Mouse (Mus musculus) stomach, embryonic 16.5 days (tissue): ENCODE measurements around the gene Clta. TPM values are rescaled to one million over a fixed set of nuclear protein-coding genes. Genes with fewer than 3 reads are reported as not detected.
"Not testable (repeated sequence)": the region's sequence is repeated elsewhere in the genome, so short reads cannot be mapped to it uniquely, and the experiment has no call there.

Source experiments
- ATAC-seq: fragments of 200-750 bp; cut with Nextera tagmentation; 2 replicates; pipeline ENCODE4 v1.8.0; 2017; ENCODE audit warnings: moderate number of reproducible peaks, moderate TSS enrichment; ENCODE audit not compliant: insufficient read depth, low FRiP score
- H3K27ac ChIP-seq: fragments of 300-500 bp; sonication (generic); 2 replicates; pipeline ENCODE4 v1.5.1; 2014; ENCODE audit warnings: low read length
- H3K27me3 ChIP-seq: fragments of 300-500 bp; sonication (generic); 2 replicates; pipeline ENCODE4 v1.6.1; 2014; ENCODE audit warnings: low read length, control low read depth, mixed read lengths; ENCODE audit not compliant: control insufficient read depth, insufficient read depth
- H3K36me3 ChIP-seq: fragments of 300-500 bp; sonication (generic); 2 replicates; pipeline ENCODE4 v1.6.1; 2014; ENCODE audit warnings: low read length; ENCODE audit not compliant: control insufficient read depth, insufficient read depth
- H3K4me1 ChIP-seq: fragments of 300-500 bp; sonication (generic); 2 replicates; pipeline ENCODE4 v1.6.1; 2014; ENCODE audit warnings: low read length, control low read depth, mixed read lengths; ENCODE audit not compliant: control insufficient read depth, insufficient read depth
- H3K4me2 ChIP-seq: fragments of 300-500 bp; sonication (generic); 2 replicates; pipeline ENCODE4 v1.6.1; 2014; ENCODE audit warnings: low read depth, low read length, mixed read lengths
- H3K4me3 ChIP-seq: fragments of 300-500 bp; sonication (generic); replicated peaks from 2 replicates; pipeline ENCODE4 v1.5.1; 2014; ENCODE audit warnings: mild to moderate bottlenecking, low read length
- H3K9ac ChIP-seq: fragments of 300-500 bp; sonication (generic); 2 replicates; pipeline ENCODE4 v1.6.1; 2014; ENCODE audit warnings: low read length
- H3K9me3 ChIP-seq: fragments of 300-500 bp; sonication (generic); replicated peaks from 2 replicates; pipeline ENCODE4 v1.6.1; 2016; ENCODE audit warnings: low read length, control low read depth; ENCODE audit not compliant: control insufficient read depth
- WGBS: fragments of 180-500 bp; shearing (Covaris S2); extraction: QIAGEN DNeasy Blood & Tissue Kit; methylation state at CpG from one replicate; pipeline ENCODE4 v1.1.7; 2014; 5-methylcytosine and 5-hydroxymethylcytosine counted together
- polyA plus RNA-seq: library from polyadenylated mRNA; unstranded; fragments of >200 nt; fragmentation: Nextera tagmentation; extraction: Ambion mirVana; gene quantifications from 2 replicates; pipeline ENCODE4 v1.2.1, GENCODE M21; 2015

The Clta gene
- polyA plus RNA-seq, 1 experiment from 2014 or later = 186 TPM

DNA sequence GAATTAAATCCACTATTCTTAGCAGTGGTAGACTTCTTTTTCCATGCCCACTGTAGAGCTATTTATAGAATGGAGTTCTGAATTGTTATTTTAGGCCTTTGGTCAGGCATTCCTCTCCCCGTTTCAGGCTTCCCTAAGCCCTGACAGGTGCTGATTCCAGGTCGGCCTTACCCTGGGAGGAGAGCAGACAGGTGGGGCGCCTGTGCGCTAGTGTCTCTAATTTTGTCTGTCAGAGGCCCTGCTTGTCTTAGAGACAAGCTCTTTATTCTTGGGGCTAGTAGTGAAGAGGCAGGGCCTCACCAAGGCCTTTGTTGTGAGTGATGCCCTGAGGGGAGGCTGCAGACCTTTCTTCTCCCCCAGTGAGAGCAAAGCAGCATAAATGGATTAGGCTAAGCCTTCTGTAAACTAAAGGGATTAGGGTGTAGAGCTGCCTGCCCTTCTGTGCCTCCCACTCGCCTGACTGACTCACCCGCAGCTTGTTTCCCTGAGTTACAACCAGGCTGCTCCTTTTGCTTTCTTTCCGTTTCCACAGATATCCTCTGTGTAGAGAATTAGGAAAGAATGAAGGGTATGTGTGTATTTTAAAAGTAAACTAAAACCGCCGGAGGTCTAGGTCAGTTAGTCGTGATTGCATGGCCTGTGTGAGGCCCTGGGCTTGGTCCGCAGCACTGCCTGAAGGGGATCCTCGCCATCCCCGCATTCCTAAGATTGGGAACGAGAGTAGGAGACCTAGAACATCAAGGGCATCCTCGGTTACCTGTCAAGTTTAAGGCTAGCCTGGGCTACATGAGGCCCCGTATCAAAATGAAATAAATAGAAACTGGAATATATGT is 24.3 kb downstream of the Clta start:
- no peak overlapping the region for H3K4me3 ChIP-seq
- WGBS = 31% methylated on average over 16 of the region's 16 CpGs
- peaks cover 13% of the 10 kb centered on the region; the same call in 1 of the 2 replicates for H3K4me1 ChIP-seq
- H3K9ac ChIP-seq = 0 out of 2 replicates have a peak overlapping the region, but pooled peaks have one; percentile 17
- H3K27ac ChIP-seq = peak overlapping the region; percentile 70; the same call in 1 of the 2 replicates
- no peaks in the 10 kb centered on the region for H3K27me3 ChIP-seq
- H3K36me3 ChIP-seq = peaks cover 34% of the 10 kb centered on the region
- H3K4me2 ChIP-seq = no peak overlapping the region
- no peaks in the 10 kb centered on the region for H3K9me3 ChIP-seq
- peak; percentile 89 for ATAC-seq

DNA sequence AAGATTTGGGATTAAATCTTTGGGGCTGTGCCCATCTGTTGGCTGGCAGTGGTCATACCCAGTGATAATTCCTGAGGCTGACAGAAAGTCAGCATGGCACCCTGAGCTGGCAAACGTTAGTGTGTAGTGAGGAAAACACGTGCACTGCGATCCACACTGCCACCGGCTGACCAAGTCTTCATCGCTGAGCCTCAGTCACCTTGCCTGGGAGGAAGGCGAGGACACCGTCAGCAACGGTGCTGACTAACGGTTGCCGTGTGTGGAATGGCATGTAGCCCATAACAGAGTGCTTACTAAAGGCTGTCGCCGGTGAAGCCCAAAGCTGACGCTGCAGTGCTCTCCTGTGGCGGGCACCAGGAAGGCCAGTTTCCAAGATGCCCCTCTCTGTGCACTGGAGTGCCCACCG is 25.4 kb downstream of the Clta start:
- H3K36me3 ChIP-seq = peaks cover 35% of the 10 kb centered on the region
- H3K4me3 ChIP-seq = no peak overlapping the region
- H3K9me3 ChIP-seq = no peaks in the 10 kb centered on the region
- 87% methylated on average over 15 of the region's 15 CpGs for WGBS
- no peak for ATAC-seq
- no peak overlapping the region for H3K27ac ChIP-seq
- H3K4me2 ChIP-seq = no peak overlapping the region
- H3K27me3 ChIP-seq = no peaks in the 10 kb centered on the region
- no peak overlapping the region for H3K9ac ChIP-seq
- H3K4me1 ChIP-seq = peaks cover 13% of the 10 kb centered on the region; the same call in 1 of the 2 replicates

GRCm38 (mm10) chr4:44031521-44031920 is 27.3 kb downstream of the Clta start:
- Histone ChIP-seq H3K27me3 (no peaks in the 10 kb centered on the region), H3K4me2 (no peak overlapping the region), H3K27ac (no peak overlapping the region), H3K9me3 (no peaks in the 10 kb centered on the region), H3K4me3 (no peak overlapping the region), H3K9ac (no peak overlapping the region), H3K4me1 (peaks cover 13% of the 10 kb centered on the region; the same call in 1 of the 2 replicates), H3K36me3 (peaks cover 34% of the 10 kb centered on the region)
- 81% methylated on average over 5 of the region's 5 CpGs for WGBS
- no peak for ATAC-seq

DNA sequence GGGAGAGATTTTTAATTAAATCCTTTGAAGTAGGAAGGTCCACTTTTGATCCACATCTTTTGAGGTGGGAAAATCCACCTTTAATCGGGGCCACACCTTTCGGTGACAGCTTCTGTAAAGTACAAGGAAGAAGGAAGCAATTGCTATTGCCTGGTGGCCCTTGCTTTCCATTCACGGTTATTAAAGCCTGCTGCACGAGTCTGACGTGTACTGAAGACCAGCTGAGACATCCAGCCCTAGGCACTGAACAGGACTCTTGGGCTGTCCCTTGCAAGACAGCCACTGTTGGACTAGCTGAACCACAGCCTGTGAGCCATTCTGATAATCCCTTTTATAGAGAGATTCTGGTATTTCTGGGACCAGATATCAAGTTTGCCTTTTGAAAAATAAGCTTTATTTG is 32.2 kb downstream of the Clta start:
- Histone ChIP-seq H3K36me3 (peaks cover 23% of the 10 kb centered on the region), H3K27me3 (no peaks in the 10 kb centered on the region), H3K9ac (no peak overlapping the region), H3K4me1 (0 out of 2 replicates have a peak, but pooled peaks cover 2% of the 10 kb centered on the region), H3K27ac (no peak overlapping the region), H3K9me3 (no peaks in the 10 kb centered on the region), H3K4me3 (no peak overlapping the region), H3K4me2 (no peak overlapping the region)
- 74% methylated on average over 5 of the region's 5 CpGs for WGBS
- ATAC-seq = no peak

DNA sequence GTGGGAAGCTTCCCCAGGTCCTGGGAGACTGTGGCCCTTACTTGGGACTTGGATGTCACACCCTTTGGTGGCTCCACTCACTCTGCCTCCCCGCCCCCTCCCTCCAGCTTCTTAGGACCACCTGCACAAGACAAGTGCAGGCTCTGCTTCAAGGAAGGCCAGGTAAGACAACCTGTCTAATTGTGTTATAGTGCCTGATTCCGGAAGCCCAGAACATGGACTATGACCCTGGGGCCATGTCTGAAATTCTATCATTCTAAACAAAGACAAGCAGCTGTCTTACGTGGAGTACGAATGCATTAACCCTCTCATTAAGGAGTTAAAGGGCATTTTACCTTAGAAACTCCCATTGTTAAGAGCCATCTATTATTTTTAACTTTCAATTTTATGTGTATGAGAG is 36.5 kb downstream of the Clta start:
- Histone ChIP-seq H3K9ac (no peak overlapping the region), H3K4me1 (0 out of 2 replicates have a peak, but pooled peaks cover 2% of the 10 kb centered on the region), H3K27ac (no peak overlapping the region), H3K27me3 (no peaks in the 10 kb centered on the region), H3K4me2 (no peak overlapping the region), H3K36me3 (peaks cover 14% of the 10 kb centered on the region), H3K4me3 (no peak overlapping the region), H3K9me3 (no peaks in the 10 kb centered on the region)
- ATAC-seq = no peak
- WGBS = 88% methylated on average over 4 of the region's 4 CpGs

GRCm38 (mm10) chr4:44042429-44042828 is 38.2 kb downstream of the Clta start:
- 66% methylated on average over 5 of the region's 5 CpGs for WGBS

GRCm38 (mm10) chr4:44043182-44043581 is 38.9 kb downstream of the Clta start:
- H3K36me3 ChIP-seq = peaks cover 11% of the 10 kb centered on the region

More at GRCm38 (mm10) chr4:44042429-44042828, 38.2 kb downstream of the Clta start:
- Histone ChIP-seq H3K27ac (no peak overlapping the region), H3K27me3 (no peaks in the 10 kb centered on the region), H3K36me3 (peaks cover 11% of the 10 kb centered on the region), H3K4me3 (no peak overlapping the region), H3K9me3 (no peaks in the 10 kb centered on the region), H3K4me2 (no peak overlapping the region), H3K9ac (no peak overlapping the region), H3K4me1 (no peaks in the 10 kb centered on the region)
- ATAC-seq = no peak

GRCm38 (mm10) chr4:44044685-44045356 is 40.6 kb downstream of the Clta start:
- Histone ChIP-seq H3K36me3 (peaks cover 11% of the 10 kb centered on the region), H3K9me3 (no peaks in the 10 kb centered on the region), H3K27ac (no peak overlapping the region), H3K4me3 (no peak overlapping the region), H3K27me3 (no peaks in the 10 kb centered on the region), H3K4me2 (no peak overlapping the region), H3K9ac (no peak overlapping the region), H3K4me1 (no peaks in the 10 kb centered on the region)
- WGBS = 89% methylated on average over 5 of the region's 5 CpGs
- no peak for ATAC-seq

More at GRCm38 (mm10) chr4:44043182-44043581, 38.9 kb downstream of the Clta start:
- H3K9ac ChIP-seq, H3K27ac ChIP-seq, ATAC-seq, H3K4me3 ChIP-seq, H3K9me3 ChIP-seq, H3K27me3 ChIP-seq, H3K4me1 ChIP-seq, H3K4me2 ChIP-seq: not testable (repeated sequence)
- 93% methylated on average over 4 of the region's 4 CpGs for WGBS

- Histone ChIP-seq H3K27ac (no peak overlapping the region), H3K9me3 (no peaks in the 10 kb centered on the region), H3K27me3 (no peaks in the 10 kb centered on the region), H3K4me3 (no peak overlapping the region), H3K4me2 (no peak overlapping the region), H3K4me1 (no peaks in the 10 kb centered on the region), H3K36me3 (peaks cover 10% of the 10 kb centered on the region), H3K9ac (no peak overlapping the region)
- 65% methylated on average over 5 of the region's 5 CpGs for WGBS
- ATAC-seq = no peak
These were observed 41.8 kb downstream of the Clta start for GRCm38 (mm10) chr4:44046066-44046465.
